Mouse (Mus musculus) spleen, postnatal 4 days (tissue): ENCODE results near the gene Ms4a4c.
"Not testable (repeated sequence)": the region's sequence is repeated elsewhere in the genome, so short reads cannot be mapped to it uniquely, and the experiment has no call there.

ENCODE experiments used
- DNase-seq, 2 experiments: peaks; one replicate each; pipeline ENCODE4 v3.0.0; 2022; ENCODE audit warnings: low spot score in 2 of 2

Gene Ms4a4c

DNA sequence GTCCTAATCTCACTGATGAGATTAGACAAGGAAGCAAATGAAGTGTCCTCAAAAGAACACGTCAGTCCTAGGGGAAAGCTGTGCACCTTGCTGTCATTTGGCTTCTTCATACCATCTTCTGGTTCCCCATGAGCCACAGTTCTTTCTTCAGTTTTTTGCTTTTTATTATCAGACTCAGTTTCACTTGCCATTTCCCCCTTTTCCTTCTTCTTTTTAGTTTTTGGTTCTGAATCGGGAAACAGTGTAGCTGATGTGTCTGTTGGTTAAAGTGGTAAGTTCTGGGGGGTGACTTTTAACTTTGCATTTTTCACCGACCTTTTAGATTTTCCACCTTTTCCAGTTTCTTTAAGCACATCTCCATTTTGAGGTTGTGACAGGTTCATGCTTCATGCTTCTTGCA is at the start of gene Ms4a4c:
Gene Ms4a4c (plus strand): TSS at position 244 of the 400 bp plus-strand sequence.
- DNase-seq, result no peak

DNA sequence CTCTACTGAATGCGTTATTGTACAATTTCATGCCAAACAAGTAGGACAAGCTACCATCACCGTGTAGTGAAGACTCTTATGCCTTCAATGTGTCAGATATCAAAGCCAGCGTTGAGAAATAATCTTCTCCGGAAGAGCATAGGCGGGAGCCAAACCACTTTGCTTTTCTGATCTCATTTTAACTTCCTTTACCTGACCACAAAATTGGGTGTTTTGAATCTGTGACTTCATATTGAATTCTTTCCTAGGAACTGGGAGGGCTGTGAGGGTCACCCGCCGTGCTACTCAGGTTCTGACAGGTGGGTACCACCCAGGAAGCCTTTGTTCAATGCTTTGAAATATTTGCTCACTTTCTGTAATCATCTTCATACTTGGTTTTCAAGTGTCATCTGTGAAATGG is 48.8 kb upstream of the Ms4a4c start:
- no peak for DNase-seq

DNA sequence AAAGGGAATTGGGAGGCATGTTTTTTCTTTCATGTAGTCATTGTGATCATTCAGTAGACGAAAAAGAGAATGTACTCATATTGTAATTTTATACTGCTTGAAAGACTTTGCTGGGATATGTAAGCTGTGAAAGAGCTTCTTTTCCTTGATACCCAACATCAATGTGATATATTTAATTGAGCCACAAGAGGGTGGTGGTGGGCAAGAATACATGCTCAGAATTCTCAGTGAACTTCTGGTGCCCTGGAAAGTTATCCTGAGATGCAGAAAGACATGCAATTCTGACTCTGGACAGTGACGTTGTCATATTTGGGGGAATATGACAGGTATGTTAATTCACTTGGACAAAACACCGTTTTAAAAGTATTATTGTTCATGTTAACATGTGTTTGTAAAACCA is 44.5 kb upstream of the Ms4a4c start:
- no peak for DNase-seq

DNA sequence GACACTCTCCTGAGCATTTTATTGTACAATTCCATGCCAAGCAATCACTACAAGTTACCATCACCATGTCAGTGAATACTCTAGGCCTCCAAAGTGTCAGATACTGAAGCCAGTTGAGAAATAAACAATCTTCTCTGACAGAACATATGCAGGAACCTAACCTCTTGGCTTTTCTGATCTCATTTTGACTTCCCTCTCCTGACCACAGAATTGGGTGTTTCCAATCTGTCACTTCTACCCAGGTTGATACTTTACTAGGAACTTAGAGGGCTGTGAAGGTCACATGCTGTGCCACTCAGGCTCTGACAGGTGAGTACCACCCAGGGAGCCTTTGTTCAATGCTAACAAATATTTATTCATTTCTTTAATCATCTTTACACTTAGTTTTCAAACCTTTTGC is 42.6 kb upstream of the Ms4a4c start:
- DNase-seq, result no peak

DNA sequence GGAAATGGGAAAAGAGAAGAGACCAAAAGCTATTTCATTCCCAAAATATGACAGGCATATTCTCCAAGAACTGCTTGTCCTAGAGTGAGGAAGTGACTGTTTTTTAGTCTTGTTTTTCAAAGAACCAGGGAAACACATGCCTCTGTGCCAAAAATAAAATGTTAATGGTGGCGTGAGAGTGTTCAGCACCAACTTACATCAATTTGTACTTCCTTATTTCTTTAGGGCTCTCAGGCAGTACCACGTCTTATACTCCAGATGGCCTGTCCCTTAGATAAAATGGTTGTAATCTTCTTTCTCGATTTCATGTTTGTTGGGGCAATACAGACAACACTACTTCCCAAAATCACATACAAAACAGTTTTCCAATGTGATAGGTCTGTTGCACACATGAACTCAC is 36.3 kb upstream of the Ms4a4c start:
- DNase-seq, result no peak

DNA sequence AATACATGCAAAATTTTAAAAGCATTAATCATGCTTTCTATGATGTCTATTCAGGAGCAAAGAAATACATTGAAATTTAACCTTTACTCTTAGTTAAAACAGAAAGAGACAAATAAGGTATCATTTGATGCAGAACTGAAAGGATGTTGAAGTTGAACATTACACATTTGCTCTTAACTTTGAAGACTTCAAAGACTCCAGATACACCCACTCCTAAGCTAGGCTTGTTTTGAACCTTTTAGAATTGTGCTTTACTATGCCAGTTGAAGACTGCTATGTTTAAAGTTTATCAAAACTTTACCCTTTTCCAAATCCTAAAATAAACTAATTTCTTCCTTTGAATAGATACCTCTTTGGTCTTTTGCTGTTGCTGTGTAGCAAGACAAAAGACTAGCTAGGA is 33.4 kb upstream of the Ms4a4c start:
- no peak for DNase-seq

DNA sequence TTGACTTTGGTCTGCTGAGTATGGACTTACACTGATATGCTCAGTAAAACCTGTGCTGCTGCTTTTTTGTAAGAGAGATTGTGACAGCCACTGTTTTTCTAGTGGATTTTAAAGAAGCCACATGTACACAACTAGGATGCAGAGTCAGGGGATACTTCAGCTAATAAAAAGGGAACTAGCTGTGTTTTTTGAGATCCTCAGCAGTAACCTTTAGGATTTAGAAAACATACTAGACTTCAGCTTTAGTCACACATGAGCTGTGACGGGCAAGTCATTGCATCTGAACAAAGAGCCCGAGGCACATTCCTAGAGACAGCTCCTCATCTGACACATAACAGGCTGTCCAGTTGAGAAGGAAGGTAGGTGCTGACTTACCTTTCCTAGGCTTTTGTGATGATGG is 29.3 kb upstream of the Ms4a4c start, which contains the start of gene Ms4a4a:
Gene Ms4a4a (plus strand): TSS at position 251 of the 400 bp plus-strand sequence.
- no peak for DNase-seq

DNA sequence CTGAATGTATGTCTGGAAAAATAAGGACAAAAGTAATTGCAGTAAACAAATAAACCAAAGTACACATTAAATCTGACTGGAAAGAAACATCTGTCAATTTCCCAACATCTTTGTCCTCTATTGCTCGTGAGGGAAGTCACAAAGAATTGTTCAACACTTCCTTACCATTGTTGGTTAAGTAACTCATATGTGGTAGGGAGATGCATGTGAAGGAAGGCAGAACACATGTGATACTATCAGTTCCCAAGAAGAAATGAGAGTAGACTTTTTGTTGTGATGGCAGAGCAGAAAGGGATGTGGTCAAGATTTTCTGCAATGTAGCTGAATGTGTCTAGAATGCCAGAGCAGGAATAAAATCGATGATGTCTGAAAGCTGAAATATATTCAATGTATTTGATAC is 28.2 kb upstream of the Ms4a4c start:
- no peak for DNase-seq

DNA sequence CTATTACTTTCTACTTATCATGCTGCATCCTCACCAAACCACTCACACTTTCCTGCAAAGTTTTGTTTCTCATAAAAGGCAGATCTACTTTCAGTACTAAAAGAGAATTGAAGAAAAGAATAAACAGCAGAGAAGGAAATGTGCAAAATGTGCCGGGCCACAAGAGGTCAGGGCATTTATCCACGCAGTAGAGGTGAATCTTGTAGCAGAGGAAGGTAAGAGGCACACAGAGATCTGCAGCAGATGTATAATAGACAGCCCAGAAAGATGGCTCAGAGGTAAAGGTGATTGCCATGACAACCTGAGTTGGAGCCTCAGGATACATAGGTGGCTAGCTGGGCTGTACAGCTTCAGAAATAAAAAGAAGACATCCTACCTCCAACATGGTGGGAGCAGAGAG is 17.5 kb upstream of the Ms4a4c start:
- DNase-seq, result no peak

DNA sequence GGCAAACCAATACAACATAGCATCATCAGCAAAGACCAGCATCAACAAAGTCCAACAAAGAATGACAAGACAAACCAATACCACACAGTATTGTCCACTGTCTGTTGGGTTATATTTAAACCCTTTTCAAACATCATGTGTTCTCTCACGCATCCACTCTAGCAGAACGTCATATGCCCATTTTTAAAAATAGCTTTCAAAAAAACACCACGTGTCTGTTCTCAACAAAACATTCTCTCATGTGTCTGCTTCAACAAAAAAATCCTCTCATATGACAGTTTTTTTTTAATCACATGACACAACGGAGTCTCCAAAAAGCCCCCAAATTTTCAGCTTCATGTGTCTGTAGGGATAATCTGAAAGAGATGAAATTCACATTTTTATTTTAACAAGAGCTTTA is 16.9 kb upstream of the Ms4a4c start:
- DNase-seq, result no peak

DNA sequence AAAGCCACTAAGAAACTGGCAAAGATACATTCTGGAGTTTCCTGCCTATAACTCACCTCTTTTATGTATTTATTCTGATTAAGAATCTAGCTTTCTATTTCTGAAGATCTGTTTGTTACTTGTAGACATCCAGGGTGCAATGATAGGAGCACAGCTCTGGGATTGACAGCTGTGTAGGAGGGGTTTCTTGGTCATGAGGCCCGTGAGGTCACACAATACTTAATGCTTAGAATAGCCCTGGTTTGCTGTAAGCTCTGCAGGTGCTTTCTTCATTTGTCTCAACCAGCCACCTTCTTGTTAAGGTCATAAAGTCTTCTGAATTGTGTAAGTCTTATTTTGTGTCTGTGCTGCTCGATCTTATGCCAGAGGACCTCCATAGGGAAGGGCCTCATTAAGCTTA is 15.6 kb upstream of the Ms4a4c start:
- no peak for DNase-seq

DNA sequence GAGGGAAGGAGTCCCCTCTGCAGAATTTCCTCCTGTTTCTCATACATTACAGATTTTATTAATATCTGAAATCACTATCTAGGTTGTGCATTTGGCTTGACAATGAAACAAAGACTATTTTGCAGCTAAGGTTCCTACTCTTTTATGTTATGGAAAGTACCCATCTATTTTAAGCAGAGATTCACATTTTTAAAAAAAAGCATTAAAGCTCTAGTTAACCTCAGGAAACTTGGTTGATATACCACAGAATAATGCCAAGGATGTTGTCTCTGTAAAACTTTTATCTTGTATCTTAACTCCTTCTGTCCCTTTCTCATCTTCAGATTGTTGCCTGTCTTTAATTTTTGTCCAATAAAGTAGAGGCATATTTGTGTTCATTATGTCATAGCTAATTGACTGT is 8.8 kb upstream of the Ms4a4c start:
- DNase-seq, result no peak

DNA sequence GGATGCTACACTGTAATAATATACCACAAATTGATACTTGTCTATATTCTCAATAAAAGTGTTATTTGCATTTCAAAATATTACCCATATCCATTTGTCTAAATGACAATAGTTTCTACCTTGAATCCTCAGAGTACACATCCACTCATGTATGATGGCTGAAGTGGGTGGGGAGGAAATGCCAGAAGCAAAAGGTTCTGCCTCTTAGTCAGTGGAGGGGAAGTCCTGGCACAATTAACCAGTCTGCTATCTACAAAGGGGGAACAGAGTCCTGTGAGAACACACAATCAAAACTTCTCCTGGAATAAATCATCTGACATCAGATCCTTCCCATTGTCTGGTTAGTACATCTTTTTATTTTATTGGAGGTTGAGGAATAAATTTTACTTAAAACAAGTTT is 2.9 kb downstream of the Ms4a4c start:
- DNase-seq, result no peak

DNA sequence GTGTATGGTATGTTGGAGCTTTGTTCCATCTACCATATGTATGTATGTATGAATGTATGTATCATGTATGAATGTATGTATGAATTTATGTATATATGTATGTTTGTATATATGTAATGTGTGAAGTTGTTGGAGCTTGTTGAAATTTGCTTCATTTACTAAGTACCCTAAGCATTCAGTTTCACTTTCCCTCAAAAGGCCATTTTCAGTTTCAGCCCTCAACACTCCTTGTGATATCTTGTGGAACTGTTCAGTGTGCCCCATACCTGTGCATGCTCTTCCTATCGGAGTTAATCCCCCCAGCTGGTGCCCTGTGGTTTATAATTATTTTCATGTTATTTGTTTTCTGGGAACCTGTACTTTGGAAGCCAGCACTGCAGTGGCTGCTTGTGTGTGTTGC is 4.0 kb downstream of the Ms4a4c start:
- DNase-seq, result no peak

DNA sequence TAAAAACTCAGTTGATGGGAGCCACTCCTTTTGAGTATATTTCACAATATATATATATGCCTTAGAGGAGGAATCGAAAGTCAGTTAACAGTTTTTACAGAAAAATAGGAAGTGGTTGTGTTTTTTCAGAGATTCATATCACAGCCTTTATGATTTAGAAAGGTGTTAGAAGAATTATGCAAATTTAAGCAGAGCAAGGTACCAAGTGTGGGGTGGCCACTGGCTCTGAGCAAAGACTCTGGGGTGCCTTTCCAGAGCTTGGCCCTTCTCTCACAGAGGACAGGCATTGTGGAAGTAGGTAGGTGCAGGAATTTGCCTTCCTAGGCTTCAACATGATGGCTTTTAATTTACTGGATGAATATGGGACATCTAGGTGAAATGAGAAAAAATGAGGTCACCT is 7.1 kb downstream of the Ms4a4c start:
- no peak for DNase-seq

DNA sequence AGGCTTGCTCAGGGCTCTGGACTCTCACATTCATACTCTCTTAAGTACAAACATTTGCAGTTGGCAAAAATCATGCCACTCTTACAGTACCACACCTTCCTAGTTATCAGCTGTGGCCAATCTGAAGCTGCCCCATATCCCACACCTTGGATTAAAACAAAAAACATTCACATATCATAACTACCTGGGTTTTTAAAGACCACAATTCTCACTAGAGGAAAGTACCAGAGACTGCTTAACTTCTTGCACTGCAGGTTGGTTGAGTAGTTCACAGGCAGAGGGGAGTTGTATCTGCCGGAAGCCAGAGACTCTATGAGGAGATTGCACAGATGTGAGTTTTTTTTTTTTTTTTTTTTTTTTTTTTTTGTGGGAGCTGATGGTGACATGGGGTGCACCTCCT is 9.5 kb downstream of the Ms4a4c start:
- DNase-seq, result no peak

DNA sequence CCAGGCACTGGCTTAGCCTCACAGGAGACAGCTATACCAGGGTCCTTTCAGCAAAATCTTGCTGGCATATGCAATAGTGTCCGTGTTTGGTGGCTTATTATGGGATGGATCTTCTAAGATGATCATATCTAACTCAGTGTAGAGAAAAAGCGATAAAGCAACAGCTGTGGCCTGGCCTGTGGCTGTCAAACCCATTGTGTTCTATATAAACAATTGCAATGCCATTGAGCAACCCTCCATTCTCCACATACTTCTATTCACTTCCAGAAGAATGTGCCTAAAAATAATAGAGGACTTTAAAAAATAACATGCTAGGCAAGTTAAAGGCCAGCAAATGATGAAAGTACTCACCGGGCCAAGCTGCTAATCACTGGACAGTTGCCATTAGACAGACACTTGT is 11.0 kb downstream of the Ms4a4c start:
- DNase-seq, result no peak

DNA sequence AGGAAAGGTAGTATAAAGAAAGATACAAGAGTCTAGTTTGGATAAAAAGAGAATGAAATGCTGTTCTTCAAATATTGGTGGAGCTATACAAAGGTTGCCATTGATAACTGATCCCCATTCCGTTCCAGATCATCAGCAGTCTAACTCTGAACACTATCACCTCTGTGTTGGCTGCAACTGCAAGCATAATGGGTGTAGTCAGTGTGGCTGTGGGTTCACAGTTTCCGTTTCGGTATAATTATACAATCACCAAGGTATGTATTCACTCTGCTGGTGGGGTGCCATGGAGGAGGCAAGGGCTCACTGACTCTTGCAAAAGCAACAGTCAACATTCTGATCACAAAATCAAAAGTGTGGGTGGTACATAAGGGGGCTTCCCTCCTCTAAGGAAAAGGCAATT is 14.3 kb downstream of the Ms4a4c start:
- not testable (repeated sequence) for DNase-seq

DNA sequence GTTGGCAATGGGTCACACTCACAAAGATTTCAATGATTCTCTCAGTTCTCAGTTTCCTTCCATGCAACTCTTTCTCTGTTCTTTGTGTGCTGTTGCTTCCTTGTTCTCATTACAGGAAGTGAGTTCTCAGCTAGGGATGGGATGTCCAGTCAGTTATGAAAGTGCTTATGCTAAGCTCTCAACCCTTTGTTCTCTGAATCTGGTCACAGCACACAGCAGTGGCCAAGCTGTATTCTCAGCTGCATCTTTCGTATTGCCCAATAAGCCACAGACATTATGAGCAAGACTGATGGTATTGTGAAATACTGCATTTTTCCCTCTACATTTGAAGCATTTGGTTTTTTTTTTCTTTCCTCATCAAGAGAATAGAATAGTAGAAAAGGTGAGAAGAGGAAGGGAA is 26.6 kb downstream of the Ms4a4c start:
- not testable (repeated sequence) for DNase-seq

DNA sequence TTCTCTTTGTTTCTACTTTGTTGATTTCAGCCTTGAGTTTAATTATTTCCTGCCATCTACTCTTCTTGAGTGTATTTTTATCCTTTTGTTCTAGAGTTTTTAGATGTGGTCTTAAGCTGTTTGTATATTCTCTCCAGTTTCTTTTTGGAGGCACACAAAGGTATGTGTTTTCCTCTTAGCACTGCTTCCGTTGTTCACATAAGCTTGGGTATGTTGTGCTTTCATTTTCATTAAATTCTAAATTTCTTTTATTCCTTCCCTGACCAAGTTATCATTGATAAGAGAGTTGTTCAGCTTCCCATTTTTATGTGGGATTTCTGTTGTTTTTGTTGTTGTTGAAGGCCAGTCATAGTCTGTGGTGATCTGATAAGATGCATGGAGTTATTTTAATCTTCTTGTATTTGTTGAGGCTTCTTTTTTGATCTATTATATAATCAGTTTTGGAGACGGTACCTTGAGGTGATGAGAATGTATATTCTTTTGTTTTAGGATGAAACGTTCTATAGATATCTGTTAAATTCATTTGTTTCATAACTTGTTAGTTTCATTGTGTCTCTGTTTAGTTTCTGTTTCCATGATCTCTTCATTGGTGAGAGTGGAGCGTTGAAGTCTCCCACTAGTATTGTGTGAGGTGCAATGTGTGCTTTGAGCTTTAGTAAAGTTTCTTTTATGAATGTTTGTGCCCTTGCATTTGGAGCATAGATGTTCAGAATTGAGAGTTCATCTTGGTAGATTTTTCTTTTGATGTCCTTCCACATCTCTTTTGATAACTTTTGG is 30.7 kb downstream of the Ms4a4c start:
- DNase-seq, result no peak

DNA sequence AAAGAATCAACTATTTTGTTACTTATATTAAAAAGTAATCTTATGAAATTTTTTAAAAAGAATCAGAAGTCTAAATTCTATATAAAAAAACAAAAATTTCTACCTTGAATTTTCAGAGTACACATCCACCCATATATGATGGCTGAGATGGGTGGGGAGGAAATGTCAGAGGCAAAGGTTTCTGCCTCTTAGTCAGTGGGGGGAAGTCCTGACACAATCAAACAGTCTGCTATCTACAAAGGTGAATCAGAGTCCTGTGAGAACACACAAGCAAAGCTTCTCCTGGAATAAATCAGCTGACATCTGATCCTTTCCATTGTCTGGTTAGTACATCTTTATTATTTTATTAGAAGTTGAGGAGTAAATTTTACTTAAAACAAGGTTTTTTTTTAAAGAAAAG is 38.8 kb downstream of the Ms4a4c start, which contains the start of gene Ms4a4b:
Gene Ms4a4b (plus strand): TSS at position 216 of the 400 bp plus-strand sequence.
- no peak for DNase-seq

DNA sequence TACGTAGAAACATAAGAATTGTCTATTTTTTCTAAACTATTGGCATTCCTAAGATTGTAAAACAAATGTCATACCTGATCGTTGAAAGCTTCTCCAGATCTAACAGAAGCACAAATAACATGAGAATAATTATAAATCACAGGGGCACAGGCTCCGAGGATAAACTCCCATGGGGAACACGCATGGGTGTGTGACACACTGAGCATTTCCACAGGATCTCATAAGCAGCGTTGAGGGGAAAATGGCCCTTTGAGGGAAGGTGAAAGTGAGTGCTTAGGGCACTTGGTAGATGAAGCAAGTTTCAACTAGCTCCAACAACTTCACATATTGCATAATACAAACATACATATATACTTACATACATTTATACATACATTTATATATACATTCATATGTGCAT is 39.4 kb downstream of the Ms4a4c start:
- no peak for DNase-seq

DNA sequence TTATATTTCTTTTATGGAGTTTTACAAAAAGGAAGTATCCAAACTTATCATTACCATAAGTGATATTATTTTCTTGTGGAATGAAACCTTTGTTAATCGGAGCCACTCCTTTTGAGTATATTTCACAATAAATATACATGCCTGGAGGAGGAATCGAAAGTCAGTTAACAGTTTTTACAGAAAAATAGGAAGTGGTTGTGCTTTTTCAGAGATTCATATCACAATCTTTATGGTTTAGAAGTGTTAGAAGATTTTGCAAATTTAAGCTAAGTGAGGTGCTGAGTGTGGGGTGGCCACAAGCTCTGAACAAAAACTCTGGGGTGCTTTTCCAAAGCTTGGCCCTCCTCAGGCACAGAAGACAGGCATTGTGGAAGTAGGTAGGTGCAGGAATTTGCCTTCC is 42.7 kb downstream of the Ms4a4c start:
- DNase-seq, result no peak

DNA sequence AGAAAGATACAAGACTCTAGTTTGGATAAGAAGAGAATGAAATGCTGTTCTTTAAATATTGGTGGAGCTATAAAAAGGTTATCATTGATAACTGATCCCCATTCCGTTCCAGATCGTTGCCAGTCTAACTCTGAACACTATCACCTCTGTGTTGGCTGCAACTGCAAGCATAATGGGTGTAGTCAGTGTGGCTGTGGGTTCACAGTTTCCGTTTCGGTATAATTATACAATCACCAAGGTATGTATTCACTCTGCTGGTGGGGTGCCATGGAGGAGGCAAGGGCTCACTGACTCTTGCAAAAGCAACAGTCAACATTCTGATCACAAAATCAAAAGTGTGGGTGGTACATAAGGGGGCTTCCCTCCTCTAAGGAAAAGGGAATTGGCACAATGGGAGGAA is 54.5 kb downstream of the Ms4a4c start:
- not testable (repeated sequence) for DNase-seq
